Mouse (Mus musculus) A20 (cell line): ENCODE measurements around the gene Nf2.
"Not testable (repeated sequence)": the region's sequence is repeated elsewhere in the genome, so short reads cannot be mapped to it uniquely, and the experiment has no call there.

Source experiments
- DNase-seq: peaks from one replicate; pipeline ENCODE4 v3.0.0-alpha.2; 2011; ENCODE audit warnings: low read depth, low spot score

Nf2 gene

GRCm38 (mm10) chr11:4838235-4838634 lies 11.1 kb downstream of the Nf2 start:
- DNase-seq: no peak

GRCm38 (mm10) chr11:4837342-4837741 lies 12.0 kb downstream of the Nf2 start:
- peak; percentile 75 for DNase-seq

GRCm38 (mm10) chr11:4836755-4837154 lies 12.6 kb downstream of the Nf2 start:
- DNase-seq: peak; percentile 86

DNA sequence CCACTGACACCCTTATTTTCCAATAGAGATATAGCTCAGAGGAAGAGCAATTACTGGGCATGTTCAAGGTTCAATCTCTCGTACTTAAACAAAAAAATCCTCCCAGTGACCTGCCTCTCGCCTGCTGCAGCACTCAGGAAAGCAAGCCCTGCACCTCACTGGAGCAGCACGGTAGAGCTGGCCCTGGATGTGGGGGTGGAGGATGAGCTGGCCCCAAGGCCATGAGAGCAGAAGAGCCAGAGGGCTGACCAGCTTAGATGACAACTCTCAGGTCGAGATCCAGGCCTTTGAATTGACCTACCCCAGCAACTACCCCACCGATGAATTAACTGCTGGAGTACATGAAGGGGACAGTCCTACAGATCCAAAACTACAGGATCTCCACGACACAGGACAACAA lies 13.9 kb downstream of the Nf2 start:
- DNase-seq: no peak

DNA sequence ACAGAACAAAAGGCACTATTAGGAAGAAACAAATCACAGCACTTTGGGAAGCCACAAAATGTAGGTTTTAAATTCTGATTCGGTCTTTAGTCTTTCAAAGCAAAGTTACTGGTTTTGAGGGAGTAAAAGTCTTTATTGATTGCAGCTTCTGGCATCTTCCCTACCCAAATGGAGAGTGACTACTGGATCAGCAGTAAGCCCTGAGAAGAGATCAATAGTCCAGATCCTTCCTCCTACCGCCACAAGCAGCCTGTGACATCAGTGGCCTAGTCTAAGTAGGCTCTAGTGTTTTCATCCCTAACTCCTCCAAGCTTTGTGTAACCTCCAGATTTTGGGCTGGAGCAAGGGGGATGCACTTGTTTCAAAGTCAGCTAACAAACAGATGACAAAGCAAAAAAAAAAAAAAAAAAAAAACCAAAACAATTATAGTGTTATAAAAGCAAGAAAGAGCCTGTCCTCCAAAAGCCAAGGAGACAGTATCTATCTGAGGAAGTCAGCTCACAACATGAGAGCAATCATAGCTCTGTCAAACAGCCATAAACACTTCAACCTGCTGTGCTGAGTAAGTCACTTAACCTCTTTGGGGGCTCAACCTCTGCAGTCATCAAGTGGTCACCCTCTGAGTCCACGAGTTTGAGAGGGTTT lies 15.9 kb downstream of the Nf2 start:
- DNase-seq: no peak

DNA sequence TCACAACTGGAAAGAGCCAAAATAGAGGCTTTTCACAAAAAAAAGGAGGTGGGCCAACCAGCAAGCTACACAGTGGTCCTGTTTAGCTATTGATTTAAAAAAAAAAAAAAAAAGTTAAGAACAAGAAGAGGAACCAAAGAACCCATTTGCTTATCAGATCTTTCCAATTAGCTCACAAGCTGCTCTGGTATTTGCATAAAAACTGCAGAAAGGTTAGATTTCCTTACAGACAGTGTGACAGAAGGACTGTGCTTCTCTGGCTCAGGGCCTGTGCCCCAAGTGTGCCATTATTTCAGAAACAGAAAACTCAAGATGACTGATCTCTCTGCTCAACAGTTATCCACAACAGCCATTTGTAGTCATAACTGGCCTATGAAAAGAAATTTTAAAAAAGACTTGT lies 18.3 kb downstream of the Nf2 start:
- peak; percentile 81 for DNase-seq

DNA sequence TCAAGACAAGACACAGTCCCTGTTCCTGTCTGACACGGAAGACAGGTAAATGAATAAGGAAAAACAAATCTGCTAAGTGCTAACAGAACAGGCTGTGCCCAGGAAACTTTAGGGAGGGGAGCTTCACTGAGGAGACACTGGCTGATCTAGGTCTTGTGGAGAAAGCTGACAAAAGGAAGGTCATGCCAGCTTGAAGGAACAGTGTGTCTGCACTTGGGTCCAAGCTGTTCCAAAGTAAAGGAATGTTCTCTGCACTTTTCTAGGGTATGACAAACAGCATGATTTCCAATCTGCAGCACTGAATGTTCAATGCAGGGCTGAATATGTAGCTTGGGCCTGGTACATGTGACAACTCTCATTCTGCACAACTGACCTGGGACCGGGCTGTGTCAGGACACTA lies 21.4 kb downstream of the Nf2 start:
- DNase-seq: no peak

DNA sequence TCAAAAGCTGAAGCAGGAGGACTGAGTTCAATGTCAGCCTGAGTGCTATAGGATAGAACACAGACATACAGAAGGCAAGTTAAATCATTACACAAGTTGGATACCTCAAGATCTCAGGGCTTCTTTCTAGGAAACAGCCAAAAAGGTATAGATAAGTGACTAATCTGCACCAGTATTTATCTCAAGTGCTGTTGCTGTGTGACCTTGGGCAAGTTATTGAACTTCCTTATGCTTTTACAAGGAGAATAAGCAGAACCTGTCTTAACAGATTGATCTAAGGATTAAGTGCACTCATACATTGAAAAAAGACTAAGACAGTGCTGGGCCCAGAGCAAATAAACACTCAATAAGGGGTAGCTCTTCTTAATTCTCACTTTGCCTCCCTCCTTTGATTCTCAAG lies 22.0 kb downstream of the Nf2 start:
- no peak for DNase-seq

GRCm38 (mm10) chr11:4826152-4826778 lies 23.1 kb downstream of the Nf2 start:
- peak; percentile 33 for DNase-seq

GRCm38 (mm10) chr11:4823655-4824312 lies 25.6 kb downstream of the Nf2 start:
- DNase-seq: peak; percentile 68

DNA sequence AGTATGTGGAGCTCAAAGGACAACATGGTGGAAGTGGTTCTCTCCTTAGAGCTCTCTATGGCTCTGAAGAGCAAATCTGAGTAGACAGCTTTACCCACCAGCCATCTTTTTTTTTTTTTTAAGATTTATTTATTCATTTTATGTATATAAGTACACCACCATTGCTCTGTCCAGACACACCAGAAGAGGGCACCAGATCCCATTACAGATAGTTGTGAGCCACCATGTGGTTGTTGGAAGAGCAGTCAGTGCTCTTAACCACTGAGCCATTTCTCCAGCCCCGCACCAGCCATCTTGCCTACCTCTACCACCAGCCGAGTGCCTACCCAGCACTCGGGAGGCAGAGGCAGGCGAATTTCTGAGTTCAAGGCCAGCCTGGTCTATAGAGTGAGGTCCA lies 26.9 kb downstream of the Nf2 start:
- DNase-seq: peak; percentile 71

GRCm38 (mm10) chr11:4821492-4822445 lies 27.6 kb downstream of the Nf2 start:
- DNase-seq: peak; percentile 70

- no peak for DNase-seq
Observed at GRCm38 (mm10) chr11:4814507-4815450, 34.6 kb downstream of the Nf2 start.

- DNase-seq: no peak
Observed at GRCm38 (mm10) chr11:4808311-4808710, 41.0 kb downstream of the Nf2 start.

DNA sequence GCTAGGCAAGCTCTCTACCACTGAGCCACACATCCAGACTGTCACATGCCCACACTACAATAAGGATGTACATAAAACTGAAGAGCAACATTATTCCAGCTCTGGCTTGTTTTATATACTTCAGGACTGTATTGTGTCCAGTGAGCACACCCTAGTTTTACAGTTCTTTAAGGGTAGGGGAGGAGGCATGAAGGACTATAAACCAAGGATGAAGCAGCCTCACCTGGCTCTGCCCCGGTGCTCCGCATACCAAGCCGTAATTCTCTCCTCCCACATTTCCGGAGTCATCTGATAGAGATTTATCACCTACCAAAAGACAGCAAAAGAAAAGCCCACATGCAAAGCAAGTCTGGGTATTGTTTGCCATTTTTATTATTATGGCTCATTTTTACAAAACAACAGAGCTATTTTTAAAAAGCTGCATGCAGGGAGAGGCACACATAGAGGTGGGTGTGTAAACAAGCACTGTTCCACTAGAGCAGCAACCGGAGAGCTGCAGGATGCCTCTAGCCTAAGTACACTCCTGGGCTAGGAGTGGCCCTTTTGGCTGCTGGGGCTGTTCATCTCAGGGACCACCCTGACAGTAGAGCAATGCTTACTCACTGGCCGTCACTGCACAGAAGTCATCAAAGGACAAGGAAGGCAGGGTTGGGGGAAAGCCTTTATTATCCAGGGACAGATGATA lies 43.2 kb downstream of the Nf2 start:
- no peak for DNase-seq

DNA sequence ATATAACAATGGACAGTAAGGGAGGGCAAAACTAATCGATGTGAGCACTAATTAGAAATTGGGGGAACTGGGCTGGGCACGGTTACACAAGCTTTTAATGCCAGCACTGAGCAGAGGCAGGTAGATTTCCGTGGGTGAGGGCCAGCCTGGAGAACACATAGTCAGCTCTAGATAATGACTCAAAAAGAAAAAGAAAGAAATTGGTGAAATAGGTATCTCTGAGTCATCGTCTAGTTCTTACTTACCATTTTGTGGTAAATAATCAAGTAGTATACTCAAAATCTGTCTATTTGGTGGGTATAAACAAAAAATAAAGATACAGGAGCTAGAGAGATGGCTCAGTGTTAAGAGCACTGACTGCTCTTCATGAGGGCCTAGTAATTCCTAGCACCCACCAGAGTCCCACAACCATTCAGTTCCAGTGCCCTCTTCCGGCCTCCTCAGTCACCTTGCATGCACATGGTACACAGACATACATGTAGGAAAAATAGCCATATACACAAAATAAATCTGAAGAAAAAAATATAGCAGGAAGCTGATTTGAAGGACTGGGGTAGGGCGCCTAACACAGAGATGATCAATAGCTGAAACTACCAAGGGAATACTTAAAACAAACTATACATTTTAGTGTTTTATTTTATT lies 44.3 kb downstream of the Nf2 start:
- no peak for DNase-seq

DNA sequence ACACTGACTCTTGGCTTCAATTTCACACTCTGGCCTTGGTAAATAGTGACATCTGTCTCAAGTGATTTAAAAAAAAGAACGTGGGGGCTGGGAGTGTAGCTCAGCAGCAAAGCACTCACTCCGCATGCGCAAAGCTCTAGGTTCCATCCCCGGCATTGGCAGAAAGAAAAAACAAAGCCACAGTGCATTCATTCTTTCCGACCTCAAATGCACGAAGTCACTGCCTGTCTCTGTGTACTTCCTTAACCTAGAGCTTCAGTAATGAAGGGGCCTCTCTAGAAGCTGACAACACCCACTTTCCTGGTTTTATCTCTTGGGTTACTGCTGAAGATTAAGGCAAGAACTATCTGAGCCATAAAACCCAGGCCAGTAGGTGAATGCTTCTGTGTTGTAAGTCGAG lies 45.4 kb downstream of the Nf2 start:
- DNase-seq: peak; percentile 27

- peak; percentile 67 for DNase-seq
Observed at GRCm38 (mm10) chr11:4803426-4803825, 45.9 kb downstream of the Nf2 start.

- DNase-seq: no peak
Observed at GRCm38 (mm10) chr11:4803008-4803407, 46.3 kb downstream of the Nf2 start.

DNA sequence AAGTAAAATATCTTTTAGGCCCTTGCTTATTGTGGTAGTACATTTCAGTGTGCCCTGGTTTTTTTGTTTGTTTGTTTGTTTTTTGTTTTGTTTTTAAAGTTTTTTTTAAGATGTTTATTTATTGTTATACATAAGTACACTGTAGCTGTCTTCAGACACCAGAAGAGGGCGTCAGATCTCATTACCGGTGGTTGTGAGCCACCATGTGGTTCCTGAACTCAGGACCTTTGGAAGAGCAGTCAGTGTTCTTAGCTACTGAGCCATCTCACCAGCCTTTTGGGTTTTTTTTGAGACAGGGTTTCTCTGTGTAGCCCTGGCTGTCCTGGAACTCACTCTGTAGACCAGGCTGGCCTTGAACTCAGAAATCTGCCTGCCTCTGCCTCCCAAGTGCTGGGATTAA lies 46.9 kb downstream of the Nf2 start:
- DNase-seq: not testable (repeated sequence)
